Mouse (Mus musculus): ENCODE measurements around the gene Srsf5. TPM values are rescaled to one million over a fixed set of nuclear protein-coding genes. Genes with fewer than 3 reads are reported as not detected.

Srsf5 gene
- polyA plus RNA-seq, 1 experiment from 2014 or later: 439 TPM

GRCm38 (mm10) chr12:80970181-80970705, 24.9 kb downstream of the Srsf5 start:
- Histone ChIP-seq H3K4me3 (no peak overlapping the region), H3K4me1 (replicated peaks) (no peaks in the 10 kb centered on the region), H3K27ac (ENCODE audit: poor library complexity, severe bottlenecking) (no peak overlapping the region), H3K27me3 (replicated peaks) (no peaks in the 10 kb centered on the region), H3K36me3 (no peaks in the 10 kb centered on the region), H3K9ac (no peak overlapping the region), H3K9me3 (replicated peaks) (no peaks in the 10 kb centered on the region), H3K4me2 (no peak overlapping the region)
- ATAC-seq (ENCODE audit: insufficient number of reproducible peaks, low FRiP score): no peak
- WGBS: 73% methylated on average over 8 of the region's 8 CpGs

DNA sequence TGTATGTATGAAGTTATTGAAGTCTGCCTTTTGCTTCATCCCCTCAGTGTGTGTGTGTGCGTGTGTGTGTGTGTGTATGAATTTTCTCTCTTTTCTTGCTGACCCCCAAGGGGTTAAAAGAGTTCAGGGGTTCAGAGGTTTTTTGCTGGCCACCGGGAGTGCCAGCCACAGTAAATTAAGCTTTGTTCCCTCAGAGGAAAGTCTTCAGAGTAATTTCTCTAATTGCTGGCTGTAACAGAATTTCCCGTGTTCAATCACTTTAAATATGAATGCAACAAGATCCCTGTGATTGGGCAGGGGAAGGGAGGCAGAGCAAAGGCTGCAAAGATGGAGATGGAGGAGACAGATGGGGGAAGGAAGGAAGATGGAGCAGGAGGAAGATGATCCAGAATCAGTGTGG, 26.5 kb downstream of the Srsf5 start:
- no peaks in the 10 kb centered on the region for H3K27me3 ChIP-seq (replicated peaks)
- H3K9me3 ChIP-seq (replicated peaks): peaks cover 3% of the 10 kb centered on the region; the same call in 1 of the 2 replicates
- WGBS: 39% methylated on average over 3 of the region's 3 CpGs
- no peak overlapping the region for H3K9ac ChIP-seq
- no peak overlapping the region for H3K4me2 ChIP-seq
- H3K4me1 ChIP-seq (replicated peaks): no peaks in the 10 kb centered on the region
- no peak overlapping the region for H3K4me3 ChIP-seq
- H3K36me3 ChIP-seq: no peaks in the 10 kb centered on the region
- no peak overlapping the region for H3K27ac ChIP-seq (ENCODE audit: poor library complexity, severe bottlenecking)
- no peak for ATAC-seq (ENCODE audit: insufficient number of reproducible peaks, low FRiP score)

DNA sequence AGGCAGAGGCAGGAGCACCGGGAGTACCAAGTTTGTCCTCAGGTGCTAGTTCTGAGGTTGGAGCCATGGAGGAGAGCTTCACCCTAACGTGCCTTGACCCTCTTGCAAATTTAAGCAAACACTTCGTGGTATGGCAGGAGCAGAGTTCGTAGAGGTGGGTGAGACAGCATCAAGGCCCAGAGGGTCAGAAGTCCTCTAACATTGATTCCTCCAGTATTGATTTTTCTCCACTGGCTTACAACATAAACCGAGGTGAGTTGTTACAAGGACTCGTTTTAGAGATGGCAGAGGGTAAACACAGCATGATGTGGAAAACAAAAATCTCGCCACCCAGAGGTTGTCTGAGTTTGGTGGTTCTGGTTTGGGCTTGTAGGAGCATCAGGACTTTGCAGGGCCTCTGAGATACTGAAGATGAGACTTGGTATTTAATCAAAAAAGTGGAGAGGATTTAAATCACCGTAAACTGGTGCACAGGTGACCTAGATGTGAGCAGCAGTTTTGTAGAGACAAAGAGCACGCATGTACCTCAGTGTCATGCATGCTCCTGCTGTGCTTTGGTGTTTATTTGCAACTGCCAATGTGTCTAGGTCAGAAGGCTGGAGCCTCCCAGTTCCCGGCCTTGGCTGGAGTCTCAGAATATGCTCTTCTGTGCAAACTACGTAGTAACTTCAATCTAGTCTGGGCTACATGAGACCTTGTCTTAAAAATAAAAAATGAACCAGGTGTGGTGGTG, 30.8 kb downstream of the Srsf5 start:
- Histone ChIP-seq H3K4me2 (no peak overlapping the region), H3K4me3 (no peak overlapping the region), H3K27ac (ENCODE audit: poor library complexity, severe bottlenecking) (no peak overlapping the region), H3K9ac (no peak overlapping the region), H3K27me3 (replicated peaks) (no peaks in the 10 kb centered on the region), H3K36me3 (no peaks in the 10 kb centered on the region), H3K9me3 (replicated peaks) (peaks cover 3% of the 10 kb centered on the region; the same call in 1 of the 2 replicates), H3K4me1 (replicated peaks) (no peaks in the 10 kb centered on the region)
- ATAC-seq (ENCODE audit: insufficient number of reproducible peaks, low FRiP score): no peak
- WGBS: 81% methylated on average over 11 of the region's 11 CpGs

DNA sequence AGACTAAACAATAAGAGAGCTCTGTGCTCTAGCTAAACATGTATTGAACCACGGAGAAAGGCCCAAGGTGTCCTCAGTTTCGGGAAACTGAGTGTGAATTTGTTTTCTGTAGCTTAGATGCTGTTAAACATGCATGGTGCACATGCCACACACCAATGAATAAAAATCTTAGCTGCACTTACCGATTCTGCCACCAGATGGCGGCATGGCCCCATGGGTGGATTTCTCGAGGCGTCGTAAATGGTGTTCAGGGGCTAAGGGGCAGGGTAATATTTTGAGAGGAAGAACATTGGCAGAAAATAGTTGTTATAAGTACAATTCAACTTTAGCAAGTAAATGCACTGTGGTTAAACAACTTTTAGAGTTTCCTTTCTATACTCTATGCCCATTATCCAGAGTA, 37.0 kb downstream of the Srsf5 start:
- no peaks in the 10 kb centered on the region for H3K4me1 ChIP-seq (replicated peaks)
- 0 out of 2 replicates have a peak, but pooled peaks cover 10% of the 10 kb centered on the region for H3K27me3 ChIP-seq (replicated peaks)
- H3K9ac ChIP-seq: no peak overlapping the region
- no peak overlapping the region for H3K4me2 ChIP-seq
- no peaks in the 10 kb centered on the region for H3K9me3 ChIP-seq (replicated peaks)
- no peak overlapping the region for H3K27ac ChIP-seq (ENCODE audit: poor library complexity, severe bottlenecking)
- 2% methylated on average over 7 of the region's 7 CpGs for WGBS
- H3K4me3 ChIP-seq: no peak overlapping the region
- ATAC-seq (ENCODE audit: insufficient number of reproducible peaks, low FRiP score): no peak
- no peaks in the 10 kb centered on the region for H3K36me3 ChIP-seq

GRCm38 (mm10) chr12:80983695-80984094, 38.4 kb downstream of the Srsf5 start:
- Histone ChIP-seq H3K9me3 (replicated peaks) (no peaks in the 10 kb centered on the region), H3K36me3 (no peaks in the 10 kb centered on the region), H3K4me3 (no peak overlapping the region), H3K4me1 (replicated peaks) (no peaks in the 10 kb centered on the region), H3K27me3 (replicated peaks) (0 out of 2 replicates have a peak, but pooled peaks cover 10% of the 10 kb centered on the region), H3K4me2 (no peak overlapping the region), H3K9ac (no peak overlapping the region), H3K27ac (ENCODE audit: poor library complexity, severe bottlenecking) (no peak overlapping the region)
- 67% methylated on average over 9 of the region's 9 CpGs for WGBS
- ATAC-seq (ENCODE audit: insufficient number of reproducible peaks, low FRiP score): no peak

GRCm38 (mm10) chr12:80986628-80987027, 41.3 kb downstream of the Srsf5 start:
- H3K4me3 ChIP-seq: no peak overlapping the region
- H3K27me3 ChIP-seq (replicated peaks): 0 out of 2 replicates have a peak, but pooled peaks cover 10% of the 10 kb centered on the region
- H3K4me2 ChIP-seq: no peak overlapping the region
- no peaks in the 10 kb centered on the region for H3K9me3 ChIP-seq (replicated peaks)
- no peaks in the 10 kb centered on the region for H3K36me3 ChIP-seq
- WGBS: 79% methylated on average over 4 of the region's 4 CpGs
- no peak for ATAC-seq (ENCODE audit: insufficient number of reproducible peaks, low FRiP score)
- H3K9ac ChIP-seq: no peak overlapping the region
- H3K4me1 ChIP-seq (replicated peaks): no peaks in the 10 kb centered on the region
- H3K27ac ChIP-seq (ENCODE audit: poor library complexity, severe bottlenecking): no peak overlapping the region

GRCm38 (mm10) chr12:80988286-80988685, 43.0 kb downstream of the Srsf5 start:
- no peaks in the 10 kb centered on the region for H3K9me3 ChIP-seq (replicated peaks)
- ATAC-seq (ENCODE audit: insufficient number of reproducible peaks, low FRiP score): no peak
- no peaks in the 10 kb centered on the region for H3K4me1 ChIP-seq (replicated peaks)
- no peaks in the 10 kb centered on the region for H3K36me3 ChIP-seq
- H3K4me2 ChIP-seq: no peak overlapping the region
- WGBS: 79% methylated on average over 3 of the region's 3 CpGs
- H3K9ac ChIP-seq: no peak overlapping the region
- no peak overlapping the region for H3K4me3 ChIP-seq
- no peak overlapping the region for H3K27ac ChIP-seq (ENCODE audit: poor library complexity, severe bottlenecking)
- 0 out of 2 replicates have a peak, but pooled peaks cover 10% of the 10 kb centered on the region for H3K27me3 ChIP-seq (replicated peaks)

DNA sequence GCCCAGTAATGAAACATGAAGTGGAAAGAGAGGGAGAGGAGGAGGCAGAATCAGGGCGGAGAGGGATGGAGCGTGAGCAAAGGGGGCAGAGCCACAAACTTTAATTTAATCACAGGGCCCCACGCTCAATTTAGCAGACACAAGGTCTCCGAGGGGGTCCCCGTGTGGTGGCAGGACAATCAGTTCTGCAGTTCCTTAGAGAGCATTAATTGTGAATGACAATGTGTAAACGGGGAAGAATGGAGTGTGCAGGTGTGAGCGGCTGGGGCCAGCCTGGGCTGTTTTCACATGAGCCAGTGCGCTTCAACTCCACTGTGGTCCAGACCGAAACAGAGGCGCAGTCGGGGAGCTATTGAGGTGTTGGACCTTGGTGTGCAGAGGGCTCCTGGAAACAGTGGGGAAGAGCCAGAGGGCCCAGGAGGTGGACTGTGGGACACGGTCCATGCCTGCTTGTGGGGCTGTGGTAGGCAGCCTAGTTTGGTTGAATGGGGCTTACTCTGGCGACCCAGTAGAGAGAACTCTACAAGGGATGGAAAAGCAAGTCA, 45.7 kb downstream of the Srsf5 start:
- peaks cover 4% of the 10 kb centered on the region for H3K9me3 ChIP-seq (replicated peaks)
- H3K4me2 ChIP-seq: no peak overlapping the region
- 82% methylated on average over 13 of the region's 13 CpGs for WGBS
- H3K4me1 ChIP-seq (replicated peaks): no peaks in the 10 kb centered on the region
- H3K36me3 ChIP-seq: no peaks in the 10 kb centered on the region
- H3K27ac ChIP-seq (ENCODE audit: poor library complexity, severe bottlenecking): no peak overlapping the region
- no peaks in the 10 kb centered on the region for H3K27me3 ChIP-seq (replicated peaks)
- H3K9ac ChIP-seq: no peak overlapping the region
- ATAC-seq (ENCODE audit: insufficient number of reproducible peaks, low FRiP score): no peak
- H3K4me3 ChIP-seq: no peak overlapping the region

DNA sequence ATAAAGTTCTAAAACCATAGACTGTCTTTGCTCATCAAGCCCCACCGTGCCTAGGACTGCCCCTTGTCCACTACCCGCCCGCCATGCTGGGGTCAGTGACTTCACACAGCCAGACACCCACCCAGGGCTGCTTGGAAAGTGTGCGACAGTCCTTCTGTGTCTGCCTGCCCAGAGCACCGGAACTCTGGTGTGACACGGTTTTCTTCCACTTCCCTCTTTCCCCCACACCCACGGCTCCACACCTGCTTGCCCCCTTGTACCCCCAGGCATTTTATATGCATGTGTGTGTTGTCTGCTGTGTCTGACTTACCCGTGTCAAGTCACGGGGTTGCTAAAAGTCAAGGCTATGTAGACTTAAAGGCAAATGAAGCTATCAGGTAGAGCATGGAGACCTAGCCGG, 46.5 kb downstream of the Srsf5 start:
- Histone ChIP-seq H3K27ac (ENCODE audit: poor library complexity, severe bottlenecking) (no peak overlapping the region), H3K4me2 (no peak overlapping the region), H3K9me3 (replicated peaks) (peaks cover 5% of the 10 kb centered on the region), H3K9ac (no peak overlapping the region), H3K36me3 (no peaks in the 10 kb centered on the region), H3K4me1 (replicated peaks) (no peaks in the 10 kb centered on the region), H3K27me3 (replicated peaks) (peaks cover 3% of the 10 kb centered on the region), H3K4me3 (no peak overlapping the region)
- no peak for ATAC-seq (ENCODE audit: insufficient number of reproducible peaks, low FRiP score)
- 77% methylated on average over 10 of the region's 10 CpGs for WGBS

GRCm38 (mm10) chr12:80992540-80993122, 47.3 kb downstream of the Srsf5 start:
- H3K9ac ChIP-seq: no peak overlapping the region

GRCm38 (mm10) chr12:80993773-80994172, 48.5 kb downstream of the Srsf5 start:
- 83% methylated on average over 1 of the region's 1 CpGs for WGBS
- Histone ChIP-seq H3K4me1 (replicated peaks) (peaks cover 4% of the 10 kb centered on the region), H3K27ac (ENCODE audit: poor library complexity, severe bottlenecking) (no peak overlapping the region), H3K27me3 (replicated peaks) (peaks cover 19% of the 10 kb centered on the region), H3K4me3 (no peak overlapping the region), H3K9ac (no peak overlapping the region), H3K36me3 (no peaks in the 10 kb centered on the region), H3K4me2 (no peak overlapping the region), H3K9me3 (replicated peaks) (peaks cover 5% of the 10 kb centered on the region)
- ATAC-seq (ENCODE audit: insufficient number of reproducible peaks, low FRiP score): no peak

More at GRCm38 (mm10) chr12:80992540-80993122, 47.3 kb downstream of the Srsf5 start:
- Histone ChIP-seq H3K27me3 (replicated peaks) (peaks cover 11% of the 10 kb centered on the region), H3K27ac (ENCODE audit: poor library complexity, severe bottlenecking) (no peak overlapping the region), H3K4me2 (no peak overlapping the region), H3K36me3 (no peaks in the 10 kb centered on the region), H3K9me3 (replicated peaks) (peaks cover 5% of the 10 kb centered on the region), H3K4me3 (no peak overlapping the region), H3K4me1 (replicated peaks) (no peaks in the 10 kb centered on the region)
- WGBS: 73% methylated on average over 8 of the region's 8 CpGs
- ATAC-seq (ENCODE audit: insufficient number of reproducible peaks, low FRiP score): no peak

Data from heart, embryonic 12.5 days (tissue).